Mouse (Mus musculus): Measurements from ENCODE around the gene Sesn3.

DNA sequence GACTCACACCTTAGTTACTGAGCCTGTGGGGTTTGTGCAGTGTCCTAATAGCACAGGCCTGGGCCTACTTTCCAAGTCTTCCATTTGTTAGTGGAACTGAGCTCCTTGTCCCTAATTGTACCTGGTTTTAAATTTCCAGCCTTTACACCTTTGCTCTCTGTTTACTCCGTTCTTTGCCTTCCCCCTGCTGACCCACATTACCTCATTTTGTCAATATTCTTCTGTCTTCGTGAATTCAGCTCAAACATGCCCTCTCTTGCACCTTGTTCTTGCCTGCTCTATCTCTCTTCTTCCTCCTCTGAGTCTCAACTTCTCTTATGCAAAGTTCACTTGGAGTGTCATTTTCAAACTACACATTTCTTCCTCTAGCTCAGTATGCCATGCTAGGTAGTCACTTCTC, 39.6 kb upstream of the Sesn3 start:
- no peak for TF ChIP-seq CTCF (conservative IDR thresholded peaks at IDR 0.05; ENCODE audit: low read length)
- no peak for TF ChIP-seq NANOG (IDR thresholded peaks at IDR 0.05; ENCODE audit: borderline replicate concordance, low read length)

Data from E14TG2a.4 (cell line).